Mouse (Mus musculus) stomach, embryonic 15.5 days (tissue): ENCODE data around the gene Map3k19. TPM values are rescaled to one million over a fixed set of nuclear protein-coding genes. Genes with fewer than 3 reads are reported as not detected.
A peak's percentile ranks its signal among the peaks of the same experiment; 100 is the strongest.

ENCODE experiments used
- ATAC-seq: fragments of 200-750 bp; cut with Nextera tagmentation; 2 replicates; pipeline ENCODE4 v1.8.0; 2017; ENCODE audit warnings: low read depth, moderate number of reproducible peaks, moderate TSS enrichment; ENCODE audit not compliant: insufficient read depth, low FRiP score
- H3K27ac ChIP-seq: fragments of 300-500 bp; sonication (generic); 2 replicates; pipeline ENCODE4 v1.5.1; 2015; ENCODE audit warnings: mild to moderate bottlenecking, inconsistent platforms
- H3K27me3 ChIP-seq: fragments of 300-500 bp; sonication (generic); replicated peaks from 2 replicates; pipeline ENCODE4 v1.6.1; 2015; ENCODE audit warnings: inconsistent platforms
- H3K36me3 ChIP-seq: fragments of 300-500 bp; sonication (generic); 2 replicates; pipeline ENCODE4 v1.6.1; 2015; ENCODE audit warnings: inconsistent platforms
- H3K4me1 ChIP-seq: fragments of 300-500 bp; sonication (generic); 2 replicates; pipeline ENCODE4 v1.6.1; 2015; ENCODE audit warnings: inconsistent platforms
- H3K4me2 ChIP-seq: fragments of 300-500 bp; sonication (generic); 2 replicates; pipeline ENCODE4 v1.6.1; 2015; ENCODE audit warnings: mild to moderate bottlenecking, inconsistent platforms
- H3K4me3 ChIP-seq: fragments of 300-500 bp; sonication (generic); replicated peaks from 2 replicates; pipeline ENCODE4 v1.5.1; 2015; ENCODE audit warnings: inconsistent platforms
- H3K9ac ChIP-seq: fragments of 300-500 bp; sonication (generic); 2 replicates; pipeline ENCODE4 v1.6.1; 2015; ENCODE audit warnings: inconsistent platforms
- H3K9me3 ChIP-seq: fragments of 300-500 bp; sonication (generic); 2 replicates; pipeline ENCODE4 v1.6.1; 2016; ENCODE audit warnings: inconsistent platforms
- WGBS: fragments of 180-500 bp; shearing (Covaris S2); methylation state at CpG from one replicate; pipeline ENCODE4 v1.1.7; 2015; 5-methylcytosine and 5-hydroxymethylcytosine counted together
- polyA plus RNA-seq: library from polyadenylated mRNA; unstranded; fragments of >200 nt; fragmentation: Nextera tagmentation; extraction: Ambion mirVana; gene quantifications from 2 replicates; pipeline ENCODE4 v1.2.1, GENCODE M21; 2015

Map3k19 gene
- polyA plus RNA-seq, 1 experiment from 2014 or later: not detected

- ATAC-seq: no peak
- 48% methylated on average over 1 of the region's 1 CpGs for WGBS
Measured at GRCm38 (mm10) chr1:127838602-127839001, 16.2 kb downstream of the Map3k19 start.

GRCm38 (mm10) chr1:127836619-127837018 is 18.2 kb downstream of the Map3k19 start:
- H3K4me1 ChIP-seq: no peaks in the 10 kb centered on the region
- H3K4me3 ChIP-seq: no peak overlapping the region
- no peak overlapping the region for H3K9ac ChIP-seq
- H3K9me3 ChIP-seq: no peaks in the 10 kb centered on the region
- no peak overlapping the region for H3K27ac ChIP-seq
- 77% methylated on average over 4 of the region's 4 CpGs for WGBS
- H3K36me3 ChIP-seq: no peaks in the 10 kb centered on the region
- H3K4me2 ChIP-seq: no peak overlapping the region
- no peaks in the 10 kb centered on the region for H3K27me3 ChIP-seq
- ATAC-seq: no peak

More at GRCm38 (mm10) chr1:127838602-127839001, 16.2 kb downstream of the Map3k19 start:
- no peak overlapping the region for H3K4me2 ChIP-seq
- H3K9me3 ChIP-seq: no peaks in the 10 kb centered on the region
- H3K27me3 ChIP-seq: no peaks in the 10 kb centered on the region
- no peak overlapping the region for H3K4me3 ChIP-seq
- H3K9ac ChIP-seq: no peak overlapping the region
- no peaks in the 10 kb centered on the region for H3K4me1 ChIP-seq
- no peak overlapping the region for H3K27ac ChIP-seq
- H3K36me3 ChIP-seq: no peaks in the 10 kb centered on the region

GRCm38 (mm10) chr1:127834202-127834601 is 20.6 kb downstream of the Map3k19 start:
- no peak overlapping the region for H3K27ac ChIP-seq
- no peaks in the 10 kb centered on the region for H3K27me3 ChIP-seq
- ATAC-seq: no peak
- WGBS: 63% methylated on average over 4 of the region's 4 CpGs
- H3K4me1 ChIP-seq: no peaks in the 10 kb centered on the region
- no peak overlapping the region for H3K9ac ChIP-seq
- H3K9me3 ChIP-seq: no peaks in the 10 kb centered on the region
- no peak overlapping the region for H3K4me2 ChIP-seq
- H3K4me3 ChIP-seq: no peak overlapping the region
- no peaks in the 10 kb centered on the region for H3K36me3 ChIP-seq

GRCm38 (mm10) chr1:127833714-127834113 is 21.1 kb downstream of the Map3k19 start:
- no peak for ATAC-seq
- Histone ChIP-seq H3K4me2 (no peak overlapping the region), H3K4me3 (no peak overlapping the region), H3K9me3 (no peaks in the 10 kb centered on the region), H3K9ac (no peak overlapping the region), H3K27ac (no peak overlapping the region), H3K4me1 (no peaks in the 10 kb centered on the region), H3K27me3 (no peaks in the 10 kb centered on the region), H3K36me3 (no peaks in the 10 kb centered on the region)
- WGBS: 28% methylated on average over 2 of the region's 2 CpGs

GRCm38 (mm10) chr1:127830215-127830921 is 24.5 kb downstream of the Map3k19 start:
- Histone ChIP-seq H3K4me3 (no peak overlapping the region), H3K4me2 (no peak overlapping the region), H3K9me3 (no peaks in the 10 kb centered on the region), H3K9ac (no peak overlapping the region), H3K4me1 (no peaks in the 10 kb centered on the region), H3K27me3 (no peaks in the 10 kb centered on the region), H3K27ac (no peak overlapping the region), H3K36me3 (no peaks in the 10 kb centered on the region)
- ATAC-seq: no peak
- 77% methylated on average over 13 of the region's 13 CpGs for WGBS

GRCm38 (mm10) chr1:127827325-127827724 is 27.5 kb downstream of the Map3k19 start:
- no peak overlapping the region for H3K9ac ChIP-seq
- no peak for ATAC-seq
- no peaks in the 10 kb centered on the region for H3K27me3 ChIP-seq
- 14% methylated on average over 2 of the region's 2 CpGs for WGBS
- no peak overlapping the region for H3K4me3 ChIP-seq
- H3K4me1 ChIP-seq: no peaks in the 10 kb centered on the region
- H3K9me3 ChIP-seq: no peaks in the 10 kb centered on the region
- no peaks in the 10 kb centered on the region for H3K36me3 ChIP-seq
- H3K27ac ChIP-seq: no peak overlapping the region
- no peak overlapping the region for H3K4me2 ChIP-seq

- Histone ChIP-seq H3K9me3 (no peaks in the 10 kb centered on the region), H3K4me1 (no peaks in the 10 kb centered on the region), H3K27ac (no peak overlapping the region), H3K27me3 (no peaks in the 10 kb centered on the region), H3K36me3 (no peaks in the 10 kb centered on the region), H3K4me3 (no peak overlapping the region), H3K4me2 (no peak overlapping the region), H3K9ac (no peak overlapping the region)
- ATAC-seq: no peak
- WGBS: 78% methylated on average over 6 of the region's 6 CpGs
Measured at GRCm38 (mm10) chr1:127816381-127816780, 38.5 kb downstream of the Map3k19 start.

GRCm38 (mm10) chr1:127812929-127813328 is 41.9 kb downstream of the Map3k19 start:
- Histone ChIP-seq H3K36me3 (no peaks in the 10 kb centered on the region), H3K4me3 (no peak overlapping the region), H3K9ac (no peak overlapping the region), H3K4me1 (no peaks in the 10 kb centered on the region), H3K9me3 (no peaks in the 10 kb centered on the region), H3K4me2 (no peak overlapping the region), H3K27me3 (no peaks in the 10 kb centered on the region), H3K27ac (no peak overlapping the region)
- ATAC-seq: no peak
- WGBS: 65% methylated on average over 7 of the region's 7 CpGs

GRCm38 (mm10) chr1:127808671-127809070 is 46.2 kb downstream of the Map3k19 start:
- Histone ChIP-seq H3K9ac (no peak overlapping the region), H3K27me3 (no peaks in the 10 kb centered on the region), H3K4me3 (no peak overlapping the region), H3K27ac (no peak overlapping the region), H3K4me2 (no peak overlapping the region), H3K9me3 (no peaks in the 10 kb centered on the region), H3K4me1 (no peaks in the 10 kb centered on the region), H3K36me3 (peaks cover 10% of the 10 kb centered on the region; the same call in 1 of the 2 replicates)
- no peak for ATAC-seq
- 95% methylated on average over 7 of the region's 7 CpGs for WGBS

- no peaks in the 10 kb centered on the region for H3K4me1 ChIP-seq
- H3K9me3 ChIP-seq: no peaks in the 10 kb centered on the region
- H3K27ac ChIP-seq: no peak overlapping the region
- 90% methylated on average over 8 of the region's 8 CpGs for WGBS
- no peak overlapping the region for H3K4me3 ChIP-seq
- H3K9ac ChIP-seq: no peak overlapping the region
- ATAC-seq: no peak
- no peaks in the 10 kb centered on the region for H3K27me3 ChIP-seq
- H3K4me2 ChIP-seq: no peak overlapping the region
- H3K36me3 ChIP-seq: peaks cover 41% of the 10 kb centered on the region
Measured at GRCm38 (mm10) chr1:127802916-127803315, 51.9 kb downstream of the Map3k19 start.

GRCm38 (mm10) chr1:127796752-127797151 is 58.1 kb downstream of the Map3k19 start:
- Histone ChIP-seq H3K4me1 (no peaks in the 10 kb centered on the region), H3K9me3 (no peaks in the 10 kb centered on the region), H3K4me2 (no peak overlapping the region), H3K27ac (no peak overlapping the region), H3K36me3 (peaks cover 13% of the 10 kb centered on the region; the same call in 1 of the 2 replicates), H3K9ac (no peak overlapping the region), H3K4me3 (no peak overlapping the region), H3K27me3 (no peaks in the 10 kb centered on the region)
- 0 out of 2 replicates have a peak, but pooled peaks have one; percentile 4 for ATAC-seq
- WGBS: 55% methylated on average over 1 of the region's 1 CpGs

GRCm38 (mm10) chr1:127796341-127796740 is 58.5 kb downstream of the Map3k19 start:
- H3K9ac ChIP-seq: no peak overlapping the region
- H3K4me1 ChIP-seq: no peaks in the 10 kb centered on the region
- H3K27me3 ChIP-seq: no peaks in the 10 kb centered on the region
- 0 out of 2 replicates have a peak, but pooled peaks have one; percentile 22 for ATAC-seq
- H3K9me3 ChIP-seq: no peaks in the 10 kb centered on the region
- H3K4me3 ChIP-seq: no peak overlapping the region
- peaks cover 10% of the 10 kb centered on the region; the same call in 1 of the 2 replicates for H3K36me3 ChIP-seq
- no peak overlapping the region for H3K4me2 ChIP-seq
- 64% methylated on average over 4 of the region's 4 CpGs for WGBS
- no peak overlapping the region for H3K27ac ChIP-seq
